Mouse (Mus musculus) midbrain, embryonic 16.5 days (tissue): ENCODE measurements around the gene Nbea. TPM values are rescaled to one million over a fixed set of nuclear protein-coding genes. Genes with fewer than 3 reads are reported as not detected.

ENCODE experiments used
- ATAC-seq: fragments of 200-750 bp; cut with Nextera tagmentation; 2 replicates; pipeline ENCODE4 v1.8.0; 2017; ENCODE audit warnings: moderate TSS enrichment
- H3K27ac ChIP-seq: fragments of 300-500 bp; sonication (generic); 2 replicates; pipeline ENCODE4 v1.5.1; 2014; ENCODE audit warnings: mild to moderate bottlenecking, low read length, mixed read lengths
- H3K27me3 ChIP-seq: fragments of 300-500 bp; sonication (generic); 2 replicates; pipeline ENCODE4 v1.6.1; 2014; ENCODE audit warnings: low read depth, low read length, mixed read lengths; ENCODE audit not compliant: control insufficient read depth, insufficient read depth
- H3K36me3 ChIP-seq: fragments of 300-500 bp; sonication (generic); 2 replicates; pipeline ENCODE4 v1.6.1; 2014; ENCODE audit warnings: mild to moderate bottlenecking, low read length, moderate library complexity, mixed read lengths; ENCODE audit not compliant: control insufficient read depth, insufficient read depth
- H3K4me1 ChIP-seq: fragments of 300-500 bp; sonication (generic); 2 replicates; pipeline ENCODE4 v1.6.1; 2014; ENCODE audit warnings: mild to moderate bottlenecking, low read length, mixed read lengths; ENCODE audit not compliant: control insufficient read depth, insufficient read depth
- H3K4me2 ChIP-seq: fragments of 300-500 bp; sonication (generic); 2 replicates; pipeline ENCODE4 v1.6.1; 2014; ENCODE audit warnings: mild to moderate bottlenecking, low read length, mixed read lengths
- H3K4me3 ChIP-seq: fragments of 300-500 bp; sonication (generic); 2 replicates; pipeline ENCODE4 v1.5.1; 2014; ENCODE audit warnings: low read depth, mild to moderate bottlenecking, low read length, moderate library complexity, mixed read lengths
- H3K9ac ChIP-seq: fragments of 300-500 bp; sonication (generic); 2 replicates; pipeline ENCODE4 v1.6.1; 2014; ENCODE audit warnings: low read depth, low read length, mixed read lengths
- H3K9me3 ChIP-seq: fragments of 300-500 bp; sonication (generic); replicated peaks from 2 replicates; pipeline ENCODE4 v1.6.1; 2014; ENCODE audit warnings: mild to moderate bottlenecking, low read length, mixed read lengths; ENCODE audit not compliant: control insufficient read depth, poor library complexity, severe bottlenecking
- WGBS: fragments of 180-500 bp; shearing (Covaris S2); extraction: QIAGEN DNeasy Blood & Tissue Kit; methylation state at CpG from one replicate; pipeline ENCODE4 v1.1.7; 2014; 5-methylcytosine and 5-hydroxymethylcytosine counted together
- polyA plus RNA-seq: library from polyadenylated mRNA; unstranded; fragments of >200 nt; fragmentation: Nextera tagmentation; extraction: Ambion mirVana; gene quantifications from 2 replicates; pipeline ENCODE4 v1.2.1, GENCODE M21; 2015

The Nbea gene
- polyA plus RNA-seq, 1 experiment from 2014 or later = 60.2 TPM

DNA sequence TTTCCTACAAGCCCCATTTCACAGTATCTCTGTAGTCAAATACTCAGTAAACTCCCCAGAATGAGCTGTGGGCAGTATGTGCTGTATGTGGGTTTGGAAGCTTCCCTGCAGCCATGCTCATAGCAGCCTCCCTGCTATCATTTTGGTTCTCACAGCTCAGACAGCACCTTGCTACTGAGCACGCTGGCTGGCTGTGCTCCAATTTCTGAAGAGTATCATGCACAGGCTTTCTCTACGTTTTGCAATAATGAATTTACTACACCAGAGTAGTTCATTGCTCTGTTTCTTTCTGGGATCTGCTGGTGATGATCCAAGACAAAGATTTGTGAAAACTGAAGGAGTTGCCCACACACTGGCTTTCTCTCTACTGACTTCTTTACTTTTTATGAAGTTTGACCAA is 505.8 kb downstream of the Nbea start:
- 79% methylated on average over 2 of the region's 2 CpGs for WGBS

GRCm38 (mm10) chr3:55674185-55674584 is 509.3 kb downstream of the Nbea start:
- no peak for ATAC-seq
- H3K9me3 ChIP-seq = no peaks in the 10 kb centered on the region
- H3K27me3 ChIP-seq = no peaks in the 10 kb centered on the region
- no peak overlapping the region for H3K4me3 ChIP-seq
- no peaks in the 10 kb centered on the region; the same call in 1 of the 2 replicates for H3K4me1 ChIP-seq
- H3K9ac ChIP-seq = no peak overlapping the region
- WGBS = 72% methylated on average over 7 of the region's 7 CpGs
- H3K27ac ChIP-seq = no peak overlapping the region
- H3K4me2 ChIP-seq = no peak overlapping the region
- H3K36me3 ChIP-seq = no peaks in the 10 kb centered on the region

More for the DNA sequence above, 505.8 kb downstream of the Nbea start:
- Histone ChIP-seq H3K27ac (no peak overlapping the region), H3K4me1 (no peaks in the 10 kb centered on the region), H3K27me3 (no peaks in the 10 kb centered on the region), H3K36me3 (no peaks in the 10 kb centered on the region), H3K9me3 (no peaks in the 10 kb centered on the region), H3K4me3 (no peak overlapping the region), H3K4me2 (no peak overlapping the region), H3K9ac (no peak overlapping the region)
- ATAC-seq = no peak

GRCm38 (mm10) chr3:55667048-55667447 is 516.5 kb downstream of the Nbea start:
- WGBS = 71% methylated on average over 6 of the region's 6 CpGs
- ATAC-seq = no peak
- no peaks in the 10 kb centered on the region for H3K36me3 ChIP-seq

GRCm38 (mm10) chr3:55665928-55666327 is 517.6 kb downstream of the Nbea start:
- H3K9me3 ChIP-seq = no peaks in the 10 kb centered on the region
- no peak overlapping the region for H3K9ac ChIP-seq
- no peaks in the 10 kb centered on the region for H3K27me3 ChIP-seq
- no peak overlapping the region for H3K27ac ChIP-seq
- H3K4me1 ChIP-seq = peaks cover 24% of the 10 kb centered on the region
- H3K4me2 ChIP-seq = no peak overlapping the region
- no peak overlapping the region for H3K4me3 ChIP-seq
- WGBS = 51% methylated on average over 5 of the region's 5 CpGs
- ATAC-seq = no peak
- H3K36me3 ChIP-seq = no peaks in the 10 kb centered on the region

More at GRCm38 (mm10) chr3:55667048-55667447, 516.5 kb downstream of the Nbea start:
- Histone ChIP-seq H3K27ac (no peak overlapping the region), H3K4me1 (peaks cover 18% of the 10 kb centered on the region), H3K4me2 (no peak overlapping the region), H3K9me3 (no peaks in the 10 kb centered on the region), H3K9ac (no peak overlapping the region), H3K4me3 (no peak overlapping the region), H3K27me3 (no peaks in the 10 kb centered on the region)

DNA sequence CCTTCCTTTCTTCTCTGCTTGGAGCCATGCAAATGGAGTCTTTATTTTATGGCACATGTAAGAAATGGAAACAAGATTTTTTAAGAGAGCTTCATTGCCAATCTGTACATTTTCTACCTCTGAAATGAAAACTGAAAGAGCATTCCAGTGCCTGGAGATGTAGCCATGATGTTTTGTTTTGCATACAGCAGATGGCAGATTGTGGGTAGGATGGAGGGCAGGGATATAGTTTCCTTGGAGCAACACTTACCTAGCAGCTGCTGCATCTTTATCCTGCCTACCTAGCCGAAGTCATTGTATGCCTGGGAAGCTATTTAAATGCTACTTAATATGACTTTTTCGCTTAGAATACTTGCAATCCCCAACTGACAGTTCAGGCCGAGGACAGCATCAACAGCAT is 518.8 kb downstream of the Nbea start:
- H3K36me3 ChIP-seq = no peaks in the 10 kb centered on the region
- no peaks in the 10 kb centered on the region for H3K27me3 ChIP-seq
- H3K4me2 ChIP-seq = no peak overlapping the region
- no peak overlapping the region for H3K4me3 ChIP-seq
- H3K9ac ChIP-seq = no peak overlapping the region
- no peak overlapping the region for H3K27ac ChIP-seq
- WGBS = 88% methylated on average over 3 of the region's 3 CpGs
- ATAC-seq = no peak
- H3K9me3 ChIP-seq = no peaks in the 10 kb centered on the region
- H3K4me1 ChIP-seq = peaks cover 24% of the 10 kb centered on the region

DNA sequence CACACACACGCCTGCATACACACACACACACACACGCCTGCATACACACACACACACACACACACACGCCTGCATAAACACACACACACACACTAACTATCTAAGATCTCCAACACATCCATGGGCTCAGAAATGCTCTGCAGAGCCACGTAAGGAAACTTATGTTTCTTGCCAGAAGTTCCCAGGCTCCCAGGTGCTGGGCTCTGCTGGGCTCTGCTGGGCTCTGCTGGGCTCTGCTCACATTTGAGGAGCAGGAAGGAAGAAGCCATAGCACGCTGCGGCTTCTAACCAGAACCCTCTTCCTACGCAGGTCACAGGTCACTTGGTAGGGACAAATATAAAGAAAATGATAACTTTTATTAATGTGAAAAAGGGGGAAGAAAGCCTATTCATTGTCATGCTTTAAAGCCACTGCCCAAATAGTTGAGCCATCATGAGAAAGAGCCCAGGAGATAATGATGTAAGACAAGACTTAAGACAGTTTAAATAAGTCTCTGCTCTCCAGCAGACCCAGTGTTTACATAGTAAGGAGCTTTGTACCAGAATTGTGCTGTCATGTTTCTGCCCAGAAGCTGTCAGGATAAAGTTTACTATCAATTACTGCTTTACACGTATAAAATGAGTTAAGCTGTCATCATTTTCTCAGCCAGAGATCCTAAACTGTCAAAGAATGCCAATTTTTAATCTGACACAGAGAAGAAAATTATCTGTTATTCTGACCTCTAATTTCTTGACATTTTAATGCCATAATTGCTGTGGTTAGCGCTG is 521.6 kb downstream of the Nbea start:
- Histone ChIP-seq H3K36me3 (no peaks in the 10 kb centered on the region; the same call in 1 of the 2 replicates), H3K27ac (0 out of 2 replicates have a peak overlapping the region, but pooled peaks have one; percentile 10), H3K4me2 (no peak overlapping the region), H3K9ac (no peak overlapping the region), H3K27me3 (no peaks in the 10 kb centered on the region), H3K4me3 (no peak overlapping the region), H3K9me3 (no peaks in the 10 kb centered on the region), H3K4me1 (peaks cover 23% of the 10 kb centered on the region)
- no peak for ATAC-seq
- WGBS = 65% methylated on average over 8 of the region's 9 CpGs

DNA sequence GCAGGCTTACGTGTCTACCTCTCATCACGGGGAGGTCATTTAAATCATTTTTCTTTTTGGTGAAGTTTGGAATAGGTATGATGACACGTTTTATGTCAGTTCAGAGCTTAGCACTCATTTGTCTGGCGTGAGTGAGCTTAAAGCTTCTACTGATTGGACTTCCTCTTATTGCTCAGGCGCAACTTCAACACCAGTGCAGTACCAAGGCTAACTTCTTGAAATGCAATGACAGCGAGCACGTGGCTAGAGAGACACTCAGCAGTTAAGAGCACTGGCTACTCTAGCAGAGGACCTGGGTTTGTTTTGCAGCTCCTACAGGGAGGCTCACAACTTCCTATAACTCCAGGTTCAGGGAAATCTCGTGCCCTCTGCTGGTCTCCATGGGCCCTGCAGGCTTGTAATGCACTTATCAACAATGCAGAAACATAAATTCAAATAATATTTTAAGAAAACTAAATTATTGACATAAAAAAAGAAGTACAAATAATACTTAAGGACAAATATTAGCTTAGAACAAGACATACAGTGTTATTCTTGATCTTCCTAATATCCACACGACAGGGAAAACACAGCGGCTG is 523.2 kb downstream of the Nbea start:
- WGBS = 89% methylated on average over 10 of the region's 10 CpGs
- Histone ChIP-seq H3K4me2 (no peak overlapping the region), H3K27me3 (no peaks in the 10 kb centered on the region), H3K9ac (no peak overlapping the region), H3K4me1 (peaks cover 23% of the 10 kb centered on the region), H3K9me3 (no peaks in the 10 kb centered on the region), H3K27ac (peak overlapping the region; percentile 40), H3K4me3 (no peak overlapping the region), H3K36me3 (no peaks in the 10 kb centered on the region; the same call in 1 of the 2 replicates)
- no peak for ATAC-seq

DNA sequence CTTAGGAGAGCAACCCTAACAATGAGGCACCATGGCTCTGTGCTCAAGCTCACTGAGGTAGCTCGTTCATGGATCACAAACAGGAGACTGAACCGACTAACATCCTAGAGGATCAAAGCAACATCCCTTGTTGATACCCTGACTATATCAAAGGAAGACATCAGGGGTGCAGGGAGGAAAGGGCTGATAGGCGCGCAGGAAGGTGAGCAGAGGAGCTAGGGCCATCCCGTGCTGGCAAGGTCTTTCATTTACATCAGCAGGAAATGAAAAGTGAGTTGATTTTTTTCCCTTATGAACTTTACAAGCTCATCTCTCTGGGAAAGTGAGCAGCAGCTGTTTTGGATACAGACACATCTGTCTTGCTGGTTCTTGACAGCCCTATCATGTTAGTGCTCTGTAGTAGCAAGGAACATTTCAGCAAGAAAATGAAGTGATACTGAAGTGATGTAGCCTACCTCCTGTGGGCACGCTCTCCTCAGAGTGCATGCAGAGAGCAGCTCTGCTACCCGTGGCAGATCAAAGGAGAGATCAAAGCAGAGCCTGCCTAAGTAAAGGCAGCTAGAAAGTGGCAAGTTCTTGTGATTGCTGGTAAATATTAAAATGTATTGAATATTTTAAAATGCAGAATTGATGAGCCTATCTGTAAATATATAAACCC is 523.8 kb downstream of the Nbea start:
- no peak overlapping the region for H3K4me3 ChIP-seq
- no peak overlapping the region for H3K4me2 ChIP-seq
- H3K27ac ChIP-seq = peak overlapping the region; percentile 65
- H3K4me1 ChIP-seq = peaks cover 23% of the 10 kb centered on the region
- H3K27me3 ChIP-seq = no peaks in the 10 kb centered on the region
- no peak overlapping the region for H3K9ac ChIP-seq
- H3K9me3 ChIP-seq = no peaks in the 10 kb centered on the region
- 33% methylated on average over 7 of the region's 7 CpGs for WGBS
- peak; percentile 79 for ATAC-seq
- H3K36me3 ChIP-seq = no peaks in the 10 kb centered on the region; the same call in 1 of the 2 replicates

GRCm38 (mm10) chr3:55652321-55652720 is 531.2 kb downstream of the Nbea start:
- no peak overlapping the region for H3K4me2 ChIP-seq
- H3K27me3 ChIP-seq = no peaks in the 10 kb centered on the region
- ATAC-seq = no peak
- 76% methylated on average over 2 of the region's 2 CpGs for WGBS
- H3K27ac ChIP-seq = no peak overlapping the region
- H3K36me3 ChIP-seq = no peaks in the 10 kb centered on the region; the same call in 1 of the 2 replicates
- H3K4me1 ChIP-seq = peaks cover 8% of the 10 kb centered on the region
- no peaks in the 10 kb centered on the region for H3K9me3 ChIP-seq
- no peak overlapping the region for H3K9ac ChIP-seq
- no peak overlapping the region for H3K4me3 ChIP-seq
